Mouse (Mus musculus): ENCODE measurements around the gene Myzap. TPM values are rescaled to one million over a fixed set of nuclear protein-coding genes. Genes with fewer than 3 reads are reported as not detected.

Gene Myzap
- polyA plus RNA-seq, 1 experiment from 2014 or later: 14.8 TPM

DNA sequence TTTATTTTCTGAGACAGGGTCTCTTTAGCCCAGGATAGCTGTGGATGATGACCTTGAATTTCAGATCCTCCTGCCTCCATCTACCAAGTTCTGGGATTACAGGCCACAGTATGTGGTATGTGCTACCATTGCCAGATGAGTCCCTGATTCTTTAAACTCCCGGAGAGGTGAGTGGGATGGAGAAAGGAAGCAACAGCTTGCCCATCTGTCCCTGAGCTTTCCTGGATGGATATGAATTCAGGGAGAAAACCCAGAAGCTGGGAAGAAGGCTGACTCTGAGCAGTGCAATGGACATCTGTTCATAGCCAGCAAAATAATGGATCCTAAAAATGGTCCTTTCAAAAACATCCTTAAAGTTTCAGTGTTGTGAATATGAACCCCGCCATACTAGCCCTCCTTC, 57.1 kb downstream of the Myzap start:
- Histone ChIP-seq H3K4me2 (replicated peaks) (no peak overlapping the region), H3K4me1 (peaks cover 9% of the 10 kb centered on the region; the same call in 1 of the 2 replicates), H3K36me3 (no peaks in the 10 kb centered on the region), H3K9me3 (no peaks in the 10 kb centered on the region), H3K9ac (no peak overlapping the region), H3K4me3 (no peak overlapping the region), H3K27me3 (peaks cover 11% of the 10 kb centered on the region), H3K27ac (no peak overlapping the region)
- WGBS: 86% methylated on average over 2 of the region's 2 CpGs
- ATAC-seq (ENCODE audit: low FRiP score, low read depth): no peak

DNA sequence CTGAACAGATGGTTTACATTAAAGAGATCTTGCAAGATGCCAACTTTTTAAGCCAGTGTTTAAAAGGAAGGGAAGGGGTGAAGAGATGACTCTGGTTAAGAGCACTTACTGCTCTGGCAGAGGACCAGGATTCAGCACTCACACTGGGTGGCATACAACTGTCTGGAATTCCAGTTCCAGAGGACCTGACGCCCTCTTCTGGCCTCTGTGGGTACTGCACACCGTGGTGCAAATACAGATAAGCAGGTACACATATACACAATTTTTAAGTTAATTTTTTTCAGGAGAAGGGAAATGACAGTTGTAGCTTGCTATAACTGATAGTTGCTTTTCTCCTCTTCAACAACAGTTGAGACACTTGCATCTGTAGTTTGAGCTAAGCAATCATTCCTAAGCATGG, 62.2 kb downstream of the Myzap start:
- no peak overlapping the region for H3K27ac ChIP-seq
- WGBS: 77% methylated on average over 2 of the region's 2 CpGs
- H3K27me3 ChIP-seq: peaks cover 30% of the 10 kb centered on the region
- no peak overlapping the region for H3K4me3 ChIP-seq
- ATAC-seq (ENCODE audit: low FRiP score, low read depth): no peak
- no peaks in the 10 kb centered on the region for H3K9me3 ChIP-seq
- H3K4me1 ChIP-seq: peaks cover 13% of the 10 kb centered on the region
- H3K9ac ChIP-seq: no peak overlapping the region
- H3K36me3 ChIP-seq: no peaks in the 10 kb centered on the region
- H3K4me2 ChIP-seq (replicated peaks): no peak overlapping the region

DNA sequence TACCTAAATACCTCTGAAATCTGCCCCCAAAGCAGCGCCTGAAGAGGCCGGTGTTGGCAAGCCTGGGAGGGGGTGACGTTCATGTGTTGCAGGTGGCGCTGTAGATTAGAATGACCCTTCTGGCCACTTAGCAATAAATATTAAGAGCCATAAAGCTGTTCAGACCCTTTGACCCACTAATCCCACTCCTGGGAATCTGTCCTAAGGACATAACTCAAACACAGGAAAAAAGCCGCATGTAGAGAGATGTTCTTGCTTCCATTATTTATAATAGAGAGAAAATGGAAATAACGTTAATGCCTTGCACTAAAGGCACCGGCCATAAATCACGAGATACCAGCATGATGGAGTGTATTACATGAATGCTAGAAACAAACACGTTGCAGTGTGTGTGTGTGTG, 64.7 kb downstream of the Myzap start:
- WGBS: 11% methylated on average over 9 of the region's 9 CpGs
- H3K4me2 ChIP-seq (replicated peaks): no peak overlapping the region
- ATAC-seq (ENCODE audit: low FRiP score, low read depth): no peak

DNA sequence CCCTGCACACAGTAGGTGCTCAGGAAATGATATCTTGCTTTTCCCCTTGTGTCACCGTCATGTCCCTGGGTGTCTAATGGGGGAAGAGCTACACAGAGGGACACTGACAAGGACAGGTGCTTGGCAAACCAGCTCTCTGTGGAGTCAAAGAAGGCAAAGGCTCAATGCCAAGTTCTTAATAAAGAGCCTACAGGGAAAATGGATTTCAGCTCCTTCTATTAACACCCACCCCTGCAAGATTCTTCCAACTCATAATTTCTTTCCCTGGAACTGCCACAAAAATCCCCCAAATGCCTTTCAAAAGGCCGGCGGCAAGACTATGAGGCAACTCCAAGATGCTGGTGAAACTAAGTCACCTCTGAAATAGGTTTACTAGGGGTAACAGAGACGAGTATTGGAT, 68.3 kb downstream of the Myzap start:
- H3K27me3 ChIP-seq: peaks cover 66% of the 10 kb centered on the region
- H3K4me3 ChIP-seq: no peak overlapping the region
- H3K9ac ChIP-seq: no peak overlapping the region

More for the DNA sequence above, 64.7 kb downstream of the Myzap start:
- Histone ChIP-seq H3K27ac (no peak overlapping the region), H3K27me3 (peaks cover 53% of the 10 kb centered on the region), H3K4me1 (peaks cover 13% of the 10 kb centered on the region), H3K9me3 (no peaks in the 10 kb centered on the region), H3K4me3 (no peak overlapping the region), H3K9ac (no peak overlapping the region), H3K36me3 (no peaks in the 10 kb centered on the region)

DNA sequence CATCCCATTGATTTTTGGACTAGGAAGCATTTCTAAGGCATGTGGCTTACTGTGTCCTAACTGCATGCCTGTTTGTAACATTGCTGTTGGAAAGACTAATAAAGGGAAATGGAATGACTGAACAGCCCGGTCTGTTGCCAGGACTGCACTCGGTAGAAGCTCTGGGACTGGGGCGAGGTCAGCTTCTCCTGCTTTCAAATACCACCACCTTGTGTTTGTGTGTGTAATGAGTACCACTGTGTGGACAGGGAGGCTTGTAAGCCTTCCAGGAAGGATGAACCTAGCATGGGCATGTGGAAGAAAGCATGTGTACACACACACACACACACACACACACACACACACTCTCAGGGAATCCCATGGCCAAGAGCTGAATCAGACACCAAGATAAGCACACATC, 72.3 kb downstream of the Myzap start:
- ATAC-seq (ENCODE audit: low FRiP score, low read depth): no peak
- Histone ChIP-seq H3K36me3 (no peaks in the 10 kb centered on the region), H3K27ac (no peak overlapping the region), H3K9me3 (no peaks in the 10 kb centered on the region), H3K4me3 (no peak overlapping the region), H3K27me3 (peaks cover 46% of the 10 kb centered on the region), H3K4me2 (replicated peaks) (no peak overlapping the region), H3K9ac (no peak overlapping the region), H3K4me1 (0 out of 2 replicates have a peak, but pooled peaks cover 5% of the 10 kb centered on the region)
- 51% methylated on average over 3 of the region's 3 CpGs for WGBS

More for the DNA sequence above, 68.3 kb downstream of the Myzap start:
- no peak for ATAC-seq (ENCODE audit: low FRiP score, low read depth)
- H3K9me3 ChIP-seq: no peaks in the 10 kb centered on the region
- no peak overlapping the region for H3K4me2 ChIP-seq (replicated peaks)
- no peaks in the 10 kb centered on the region for H3K36me3 ChIP-seq
- H3K27ac ChIP-seq: no peak overlapping the region
- peaks cover 4% of the 10 kb centered on the region; the same call in 1 of the 2 replicates for H3K4me1 ChIP-seq
- WGBS: 67% methylated on average over 4 of the region's 4 CpGs

DNA sequence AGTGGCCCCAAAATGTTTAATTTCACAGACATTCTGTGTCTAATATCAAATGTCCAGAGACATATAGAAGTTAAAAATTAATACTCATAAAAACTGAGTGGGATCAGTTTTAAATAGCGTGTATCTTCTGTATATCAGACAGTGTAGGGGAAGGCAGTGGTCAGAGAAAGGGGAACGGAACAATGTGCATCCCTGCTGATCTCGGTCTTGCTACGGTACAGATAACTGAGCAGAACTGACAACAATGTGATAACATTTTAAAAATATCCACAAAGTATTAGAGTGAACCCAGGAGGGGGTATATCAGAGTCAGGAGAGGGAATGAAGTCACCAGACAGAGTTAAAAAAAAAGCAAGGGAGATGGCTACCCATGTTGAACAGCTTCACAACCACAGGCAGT, 74.7 kb downstream of the Myzap start:
- WGBS: 93% methylated on average over 4 of the region's 4 CpGs
- no peak overlapping the region for H3K27ac ChIP-seq
- no peak overlapping the region for H3K4me2 ChIP-seq (replicated peaks)
- H3K4me1 ChIP-seq: peaks cover 20% of the 10 kb centered on the region
- 0 out of 2 replicates have a peak, but pooled peaks cover 5% of the 10 kb centered on the region for H3K9me3 ChIP-seq
- no peak overlapping the region for H3K9ac ChIP-seq
- no peak for ATAC-seq (ENCODE audit: low FRiP score, low read depth)
- H3K4me3 ChIP-seq: no peak overlapping the region
- peaks cover 31% of the 10 kb centered on the region for H3K27me3 ChIP-seq
- H3K36me3 ChIP-seq: no peaks in the 10 kb centered on the region

DNA sequence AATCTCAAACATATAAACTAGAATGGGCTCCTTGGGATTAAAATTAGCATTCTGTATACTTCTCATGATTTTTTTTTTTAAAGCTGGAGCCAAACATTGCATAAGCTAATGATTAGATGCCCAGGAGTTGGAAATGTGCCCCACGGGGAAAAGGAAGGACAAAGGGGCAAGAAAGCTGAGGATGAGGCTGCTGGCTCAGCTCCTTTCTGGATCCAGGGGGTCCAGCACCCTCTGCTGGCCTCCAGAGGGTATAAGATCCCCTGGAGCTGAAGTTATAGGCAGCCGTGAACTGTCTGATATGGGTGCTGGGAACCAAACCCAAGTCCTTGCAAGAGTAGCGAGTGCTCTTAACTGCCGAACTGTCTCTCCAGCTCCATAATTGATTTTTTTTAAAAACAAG, 76.3 kb downstream of the Myzap start:
- no peak overlapping the region for H3K9ac ChIP-seq
- no peak overlapping the region for H3K4me2 ChIP-seq (replicated peaks)
- H3K4me3 ChIP-seq: no peak overlapping the region
- 0 out of 2 replicates have a peak, but pooled peaks cover 5% of the 10 kb centered on the region for H3K9me3 ChIP-seq
- no peak overlapping the region for H3K27ac ChIP-seq
- peaks cover 31% of the 10 kb centered on the region for H3K4me1 ChIP-seq
- H3K27me3 ChIP-seq: peaks cover 33% of the 10 kb centered on the region
- H3K36me3 ChIP-seq: no peaks in the 10 kb centered on the region
- WGBS: 91% methylated on average over 4 of the region's 4 CpGs
- ATAC-seq (ENCODE audit: low FRiP score, low read depth): no peak

DNA sequence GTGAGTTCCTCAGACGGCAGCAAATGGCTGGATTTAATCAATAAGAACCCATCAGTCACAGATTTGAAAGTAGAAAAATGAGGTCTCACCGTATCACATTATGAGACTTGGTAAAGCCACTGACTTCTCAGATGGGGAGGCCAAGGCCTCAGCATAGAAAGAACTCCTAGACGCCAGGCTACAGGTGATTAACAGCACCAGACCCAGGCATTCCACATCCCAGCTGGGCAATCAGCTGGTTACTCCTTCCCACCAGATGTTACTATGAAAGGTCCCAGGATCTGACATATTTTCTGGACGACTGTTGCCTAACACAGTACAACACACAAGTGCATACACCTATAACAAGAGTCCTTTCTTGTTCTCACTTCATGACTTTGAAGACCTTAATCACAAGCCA, 78.6 kb downstream of the Myzap start:
- H3K4me1 ChIP-seq: peaks cover 31% of the 10 kb centered on the region
- ATAC-seq (ENCODE audit: low FRiP score, low read depth): no peak
- 0 out of 2 replicates have a peak, but pooled peaks cover 5% of the 10 kb centered on the region for H3K9me3 ChIP-seq
- 25% methylated on average over 4 of the region's 4 CpGs for WGBS
- no peaks in the 10 kb centered on the region for H3K36me3 ChIP-seq
- no peak overlapping the region for H3K4me3 ChIP-seq
- no peak overlapping the region for H3K4me2 ChIP-seq (replicated peaks)
- no peak overlapping the region for H3K9ac ChIP-seq
- no peak overlapping the region for H3K27ac ChIP-seq
- H3K27me3 ChIP-seq: peaks cover 48% of the 10 kb centered on the region

DNA sequence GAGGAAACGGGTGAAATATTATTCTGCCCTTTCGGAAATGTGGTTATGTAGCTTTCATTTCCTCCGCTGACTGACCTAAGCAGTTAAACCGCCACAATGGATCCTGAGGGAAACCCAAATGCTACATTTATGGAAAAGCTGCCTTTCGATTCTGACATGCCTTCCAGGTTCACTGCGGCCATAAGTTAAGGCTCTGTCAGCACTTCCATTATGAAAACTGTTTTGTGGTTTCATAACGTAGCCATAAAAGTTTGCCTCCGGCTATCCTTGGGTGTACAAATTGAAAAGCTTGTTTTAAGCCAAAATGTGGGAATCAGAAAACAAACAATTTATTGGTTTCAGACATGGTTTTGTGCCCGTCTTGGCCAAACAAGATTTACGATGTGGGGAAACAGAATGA, 79.3 kb downstream of the Myzap start:
- Histone ChIP-seq H3K4me2 (replicated peaks) (no peak overlapping the region), H3K36me3 (no peaks in the 10 kb centered on the region), H3K4me3 (no peak overlapping the region), H3K27me3 (peaks cover 49% of the 10 kb centered on the region), H3K9ac (no peak overlapping the region), H3K4me1 (peaks cover 31% of the 10 kb centered on the region), H3K27ac (no peak overlapping the region), H3K9me3 (0 out of 2 replicates have a peak, but pooled peaks cover 5% of the 10 kb centered on the region)
- WGBS: 12% methylated on average over 10 of the region's 10 CpGs
- peak; percentile 72; the same call in 1 of the 2 replicates for ATAC-seq (ENCODE audit: low FRiP score, low read depth)

DNA sequence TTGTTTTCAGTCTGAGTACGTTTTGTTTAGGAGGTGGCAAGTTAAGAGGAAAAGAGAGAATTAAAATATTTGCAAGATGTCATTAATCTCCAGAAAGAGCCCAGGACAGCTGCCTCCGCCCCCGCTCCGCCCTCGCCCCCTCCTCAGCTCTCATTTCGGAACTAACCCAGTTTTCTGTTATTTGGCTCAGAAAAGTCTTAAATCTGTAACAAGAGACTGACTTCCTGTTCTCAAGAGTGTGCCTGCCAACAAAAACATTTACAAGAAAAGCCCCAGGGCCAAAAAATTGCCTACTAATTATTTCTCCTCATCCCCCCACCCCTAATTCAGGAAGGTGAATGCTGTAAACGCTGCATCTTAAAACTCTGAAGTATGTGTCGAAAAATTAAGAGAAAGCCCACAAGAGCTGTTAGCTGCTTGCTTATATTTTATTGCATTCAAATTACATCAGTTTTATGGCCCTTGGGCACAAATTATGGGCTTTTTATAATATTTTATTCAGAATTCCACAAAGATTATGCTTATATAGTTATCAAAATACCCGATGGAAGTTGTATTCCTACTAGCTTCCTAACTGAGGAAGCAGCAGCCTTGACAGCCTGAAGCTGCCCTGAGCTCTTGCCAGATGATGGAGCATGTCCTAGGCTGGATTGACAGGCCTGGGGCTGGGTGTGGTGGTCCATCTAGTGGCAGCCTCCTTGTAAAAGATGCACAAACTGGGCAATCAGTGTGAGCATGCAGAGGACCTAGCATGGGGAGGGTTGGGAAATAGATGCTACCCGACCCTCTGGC, 93.6 kb downstream of the Myzap start:
- Histone ChIP-seq H3K9me3 (no peaks in the 10 kb centered on the region), H3K4me3 (no peak overlapping the region), H3K4me1 (peaks cover 42% of the 10 kb centered on the region), H3K27me3 (peaks cover 52% of the 10 kb centered on the region), H3K4me2 (replicated peaks) (0 out of 2 replicates have a peak overlapping the region, but pooled peaks have one; percentile 7), H3K36me3 (no peaks in the 10 kb centered on the region), H3K27ac (no peak overlapping the region), H3K9ac (no peak overlapping the region)
- ATAC-seq (ENCODE audit: low FRiP score, low read depth): peak; percentile 68
- WGBS: 18% methylated on average over 10 of the region's 10 CpGs

DNA sequence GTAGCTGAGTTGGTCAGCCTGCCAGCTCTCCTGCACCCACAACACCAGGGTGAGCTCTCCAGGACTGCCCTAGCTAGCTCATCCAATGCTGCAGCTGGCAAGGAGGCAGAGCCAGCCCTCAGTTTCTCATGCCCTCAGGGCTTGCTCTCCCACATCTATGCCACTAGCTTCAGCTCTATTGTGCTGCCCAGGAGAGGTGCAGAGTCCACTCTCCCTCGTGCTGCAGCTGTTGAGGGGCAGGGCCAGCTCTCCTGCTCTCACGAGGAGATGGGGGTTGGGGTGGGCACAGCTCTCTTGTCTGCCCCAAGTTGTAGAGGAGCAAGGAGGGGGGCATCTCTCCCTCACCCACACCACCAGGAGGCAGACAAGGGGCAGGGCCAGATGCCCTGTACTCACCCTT, 95.5 kb downstream of the Myzap start:
- peak overlapping the region; percentile 11; the same call in 1 of the 2 replicates for H3K27ac ChIP-seq
- H3K9ac ChIP-seq: no peak overlapping the region
- H3K4me1 ChIP-seq: peaks cover 42% of the 10 kb centered on the region
- no peak for ATAC-seq (ENCODE audit: low FRiP score, low read depth)
- no peak overlapping the region for H3K4me3 ChIP-seq
- H3K27me3 ChIP-seq: peaks cover 41% of the 10 kb centered on the region
- H3K9me3 ChIP-seq: no peaks in the 10 kb centered on the region
- H3K4me2 ChIP-seq (replicated peaks): no peak overlapping the region
- WGBS: 23% methylated on average over 2 of the region's 2 CpGs
- no peaks in the 10 kb centered on the region for H3K36me3 ChIP-seq

DNA sequence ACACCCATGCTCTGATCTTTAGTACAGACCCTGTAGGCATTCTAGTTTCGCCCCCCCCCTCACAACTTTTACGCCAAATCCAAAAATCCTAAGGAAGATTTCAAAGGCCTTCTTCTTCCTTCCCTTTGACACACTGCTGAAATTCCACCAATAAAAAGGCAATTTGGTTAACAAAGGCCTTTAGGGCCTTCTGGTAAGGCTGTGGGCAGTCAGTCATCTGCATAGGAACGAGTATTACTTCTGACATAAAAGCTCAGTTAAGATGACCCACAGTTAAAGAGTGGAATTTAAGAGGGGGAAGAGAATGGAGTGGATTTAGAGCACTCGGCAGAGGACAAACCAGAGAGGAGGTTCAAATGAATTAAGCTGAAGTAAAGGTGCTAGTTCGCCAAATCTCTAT, 98.4 kb downstream of the Myzap start:
- Histone ChIP-seq H3K4me1 (peaks cover 39% of the 10 kb centered on the region), H3K27ac (no peak overlapping the region), H3K4me2 (replicated peaks) (no peak overlapping the region), H3K4me3 (no peak overlapping the region), H3K9me3 (no peaks in the 10 kb centered on the region), H3K36me3 (no peaks in the 10 kb centered on the region), H3K27me3 (peaks cover 43% of the 10 kb centered on the region), H3K9ac (no peak overlapping the region)
- ATAC-seq (ENCODE audit: low FRiP score, low read depth): no peak
- 55% methylated on average over 5 of the region's 5 CpGs for WGBS

Measured in limb, embryonic 13.5 days (tissue).